Mouse (Mus musculus) liver (tissue): ENCODE data around the gene Slc22a17.

ENCODE experiments used
- DNase-seq: peaks from one replicate; pipeline ENCODE4 v3.0.0-alpha.2; 2020; ENCODE audit warnings: mixed read lengths

Gene Slc22a17

GRCm38 (mm10) chr14:54894296-54895151 lies 18.4 kb downstream of the Slc22a17 start:
- peak; percentile 74 for DNase-seq

GRCm38 (mm10) chr14:54893651-54894181 lies 19.2 kb downstream of the Slc22a17 start:
- DNase-seq: peak; percentile 96

GRCm38 (mm10) chr14:54892200-54892599 lies 20.7 kb downstream of the Slc22a17 start, which contains the start of gene Pabpn1:
Gene Pabpn1, plus strand, starts transcription at chr14:54892500.
- no peak for DNase-seq

- DNase-seq: no peak
Measured at GRCm38 (mm10) chr14:54885309-54885708, 27.6 kb downstream of the Slc22a17 start.

- no peak for DNase-seq
Measured at GRCm38 (mm10) chr14:54884022-54884712, 28.8 kb downstream of the Slc22a17 start.

GRCm38 (mm10) chr14:54883154-54884021 lies 29.5 kb downstream of the Slc22a17 start, which contains the start of the genes Bcl2l2 and Gm20521:
Gene Bcl2l2, plus strand, starts transcription at chr14:54883377.
Gene Gm20521, plus strand, starts transcription at chr14:54883441.
- DNase-seq: peak; percentile 88

- DNase-seq: peak; percentile 79
Measured at GRCm38 (mm10) chr14:54877048-54877715, 35.8 kb downstream of the Slc22a17 start, which contains the start of gene Ppp1r3e. Gene Ppp1r3e, minus strand, starts transcription at chr14:54877550.

- peak; percentile 91 for DNase-seq
Measured at GRCm38 (mm10) chr14:54876539-54877047, 36.3 kb downstream of the Slc22a17 start.

GRCm38 (mm10) chr14:54875844-54876538 lies 36.9 kb downstream of the Slc22a17 start:
- DNase-seq: no peak

- no peak for DNase-seq
Measured at GRCm38 (mm10) chr14:54874165-54874564, 38.8 kb downstream of the Slc22a17 start.

- no peak for DNase-seq
Measured at GRCm38 (mm10) chr14:54870861-54871260, 42.1 kb downstream of the Slc22a17 start, which contains the start of gene Homez. Gene Homez, minus strand, starts transcription at chr14:54870961.

GRCm38 (mm10) chr14:54868026-54868425 lies 44.9 kb downstream of the Slc22a17 start:
- DNase-seq: no peak

- peak; percentile 52 for DNase-seq
Measured at GRCm38 (mm10) chr14:54866936-54867335, 46.0 kb downstream of the Slc22a17 start.

GRCm38 (mm10) chr14:54866268-54866667 lies 46.7 kb downstream of the Slc22a17 start:
- DNase-seq: no peak

- no peak for DNase-seq
Measured at GRCm38 (mm10) chr14:54865626-54866025, 47.3 kb downstream of the Slc22a17 start.

GRCm38 (mm10) chr14:54864313-54865036 lies 48.5 kb downstream of the Slc22a17 start:
- DNase-seq: peak; percentile 17

GRCm38 (mm10) chr14:54863501-54864312 lies 49.2 kb downstream of the Slc22a17 start:
- DNase-seq: peak; percentile 95

- DNase-seq: peak; percentile 56
Measured at GRCm38 (mm10) chr14:54860511-54860910, 52.4 kb downstream of the Slc22a17 start.

- DNase-seq: no peak
Measured at GRCm38 (mm10) chr14:54857891-54858290, 55.0 kb downstream of the Slc22a17 start.
